Mouse (Mus musculus) midbrain, embryonic 16.5 days (tissue): ENCODE results near the gene Fbxo24. TPM values are rescaled to one million over a fixed set of nuclear protein-coding genes. Genes with fewer than 3 reads are reported as not detected.

Experiments used
- ATAC-seq: fragments of 200-750 bp; cut with Nextera tagmentation; 2 replicates; pipeline ENCODE4 v1.8.0; 2017; ENCODE audit warnings: moderate TSS enrichment
- H3K27ac ChIP-seq: fragments of 300-500 bp; sonication (generic); 2 replicates; pipeline ENCODE4 v1.5.1; 2014; ENCODE audit warnings: mild to moderate bottlenecking, low read length, mixed read lengths
- H3K27me3 ChIP-seq: fragments of 300-500 bp; sonication (generic); 2 replicates; pipeline ENCODE4 v1.6.1; 2014; ENCODE audit warnings: low read depth, low read length, mixed read lengths; ENCODE audit not compliant: control insufficient read depth, insufficient read depth
- H3K36me3 ChIP-seq: fragments of 300-500 bp; sonication (generic); 2 replicates; pipeline ENCODE4 v1.6.1; 2014; ENCODE audit warnings: mild to moderate bottlenecking, low read length, moderate library complexity, mixed read lengths; ENCODE audit not compliant: control insufficient read depth, insufficient read depth
- H3K4me1 ChIP-seq: fragments of 300-500 bp; sonication (generic); 2 replicates; pipeline ENCODE4 v1.6.1; 2014; ENCODE audit warnings: mild to moderate bottlenecking, low read length, mixed read lengths; ENCODE audit not compliant: control insufficient read depth, insufficient read depth
- H3K4me2 ChIP-seq: fragments of 300-500 bp; sonication (generic); 2 replicates; pipeline ENCODE4 v1.6.1; 2014; ENCODE audit warnings: mild to moderate bottlenecking, low read length, mixed read lengths
- H3K4me3 ChIP-seq: fragments of 300-500 bp; sonication (generic); 2 replicates; pipeline ENCODE4 v1.5.1; 2014; ENCODE audit warnings: low read depth, mild to moderate bottlenecking, low read length, moderate library complexity, mixed read lengths
- H3K9ac ChIP-seq: fragments of 300-500 bp; sonication (generic); 2 replicates; pipeline ENCODE4 v1.6.1; 2014; ENCODE audit warnings: low read depth, low read length, mixed read lengths
- H3K9me3 ChIP-seq: fragments of 300-500 bp; sonication (generic); replicated peaks from 2 replicates; pipeline ENCODE4 v1.6.1; 2014; ENCODE audit warnings: mild to moderate bottlenecking, low read length, mixed read lengths; ENCODE audit not compliant: control insufficient read depth, poor library complexity, severe bottlenecking
- WGBS: fragments of 180-500 bp; shearing (Covaris S2); extraction: QIAGEN DNeasy Blood & Tissue Kit; methylation state at CpG from one replicate; pipeline ENCODE4 v1.1.7; 2014; 5-methylcytosine and 5-hydroxymethylcytosine counted together
- polyA plus RNA-seq: library from polyadenylated mRNA; unstranded; fragments of >200 nt; fragmentation: Nextera tagmentation; extraction: Ambion mirVana; gene quantifications from 2 replicates; pipeline ENCODE4 v1.2.1, GENCODE M21; 2015

Fbxo24 gene
- polyA plus RNA-seq, 1 experiment from 2014 or later = 0.11 TPM

DNA sequence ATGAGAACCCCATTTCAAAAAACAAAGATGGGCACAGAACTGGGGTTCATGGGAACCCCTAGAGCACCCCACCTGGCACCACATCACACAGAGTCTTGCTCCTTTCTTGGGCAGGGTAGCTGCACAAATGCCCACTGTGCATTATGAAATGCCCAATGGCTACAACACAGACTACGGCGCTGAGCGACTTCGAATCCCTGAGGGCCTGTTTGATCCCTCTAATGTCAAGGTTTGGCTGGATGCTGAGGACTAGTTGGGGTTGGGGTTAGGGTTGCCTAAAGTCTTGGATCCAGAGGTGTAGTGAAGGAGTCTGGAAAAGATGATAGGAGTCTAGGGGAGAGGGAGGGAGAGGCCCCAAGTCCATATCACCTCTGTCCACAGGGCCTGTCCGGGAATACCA is 62.4 kb downstream of the Fbxo24 start:
- Histone ChIP-seq H3K9me3 (no peaks in the 10 kb centered on the region), H3K9ac (no peak overlapping the region), H3K36me3 (peaks cover 12% of the 10 kb centered on the region), H3K4me3 (no peak overlapping the region), H3K4me2 (no peak overlapping the region), H3K27me3 (no peaks in the 10 kb centered on the region), H3K27ac (no peak overlapping the region), H3K4me1 (no peaks in the 10 kb centered on the region)
- no peak for ATAC-seq
- WGBS = 91% methylated on average over 5 of the region's 5 CpGs

DNA sequence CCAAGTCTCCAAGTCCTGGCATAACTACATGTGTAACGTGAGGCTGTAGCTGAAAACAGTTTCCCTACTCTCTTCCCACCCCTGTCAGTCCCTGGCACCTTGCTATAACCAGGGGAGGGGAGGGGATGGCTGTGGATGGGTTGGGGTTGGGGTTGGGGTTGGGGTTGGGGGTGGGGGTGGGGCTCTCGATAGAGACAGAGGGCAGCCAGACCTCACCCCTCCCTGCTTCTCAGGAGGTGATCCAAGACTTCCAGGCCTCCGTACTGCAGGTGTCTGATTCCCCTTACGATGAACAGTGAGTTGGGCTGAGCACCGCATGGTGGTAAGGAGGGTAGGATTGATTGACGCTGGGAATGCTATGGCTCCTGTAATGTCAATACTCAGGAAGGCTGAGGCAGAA is 63.1 kb downstream of the Fbxo24 start:
- Histone ChIP-seq H3K4me3 (no peak overlapping the region), H3K9me3 (no peaks in the 10 kb centered on the region), H3K4me2 (no peak overlapping the region), H3K4me1 (no peaks in the 10 kb centered on the region), H3K27ac (no peak overlapping the region), H3K9ac (no peak overlapping the region), H3K36me3 (peaks cover 13% of the 10 kb centered on the region), H3K27me3 (no peaks in the 10 kb centered on the region)
- ATAC-seq = no peak
- WGBS = 71% methylated on average over 6 of the region's 6 CpGs

DNA sequence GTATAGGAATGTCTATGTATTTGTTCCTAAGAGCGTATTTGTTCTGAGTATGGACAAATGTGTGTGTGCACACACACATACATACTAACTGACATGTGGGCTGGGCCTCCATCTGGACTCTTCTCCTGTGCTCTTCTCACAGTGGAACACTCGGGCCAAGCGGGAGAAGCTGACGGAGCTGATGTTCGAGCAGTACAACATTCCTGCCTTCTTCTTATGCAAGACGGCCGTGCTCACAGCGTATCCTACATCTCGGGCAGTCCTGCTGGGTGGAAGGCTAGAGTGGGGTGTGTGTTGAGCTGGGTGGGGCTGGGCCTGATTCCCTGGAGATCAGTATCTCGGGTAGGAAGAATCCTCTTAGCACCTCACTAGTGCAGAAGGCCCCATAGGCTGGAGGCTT is 65.8 kb downstream of the Fbxo24 start:
- no peak for ATAC-seq
- Histone ChIP-seq H3K4me3 (no peak overlapping the region), H3K9ac (no peak overlapping the region), H3K4me1 (no peaks in the 10 kb centered on the region), H3K9me3 (no peaks in the 10 kb centered on the region), H3K27me3 (no peaks in the 10 kb centered on the region), H3K27ac (no peak overlapping the region), H3K4me2 (no peak overlapping the region), H3K36me3 (peaks cover 21% of the 10 kb centered on the region)
- WGBS = 82% methylated on average over 10 of the region's 10 CpGs

Other genes starting within 250 kb of the Fbxo24 start
- 0.12 and 0.18 TPM in 2 replicates for gene Zan, start 151.9 kb downstream of the Fbxo24 start, polyA plus RNA-seq
- 76.3 and 80.5 TPM in 2 replicates for gene Pop7, start 126.5 kb downstream of the Fbxo24 start, polyA plus RNA-seq
- gene Gigyf1, start 110.5 kb downstream of the Fbxo24 start, polyA plus RNA-seq = 19.3 and 19.4 TPM in 2 replicates
- not detected in 2 replicates for gene Epo, start 95.8 kb downstream of the Fbxo24 start, polyA plus RNA-seq
- gene Gnb2, start 95.5 kb downstream of the Fbxo24 start, polyA plus RNA-seq = 496 and 512 TPM in 2 replicates
- 307 and 326 TPM in 2 replicates for gene Actl6b, start 75.5 kb downstream of the Fbxo24 start, polyA plus RNA-seq
- 7.8 and 10.1 TPM in 2 replicates for gene Tfr2, start 59.2 kb downstream of the Fbxo24 start, polyA plus RNA-seq
- 57.2 and 60.9 TPM in 2 replicates for gene Mospd3, start 27.9 kb downstream of the Fbxo24 start, polyA plus RNA-seq
- 11.9 and 13.3 TPM in 2 replicates for gene Pcolce, start 15.2 kb downstream of the Fbxo24 start, polyA plus RNA-seq
- gene Lrch4, start 119 bp upstream of the Fbxo24 start, polyA plus RNA-seq = 18.8 and 19.2 TPM in 2 replicates
- gene Gm20605, start 173 bp upstream of the Fbxo24 start, polyA plus RNA-seq = 8.2 and 9.2 TPM in 2 replicates
- gene Sap25, start 12.3 kb upstream of the Fbxo24 start, polyA plus RNA-seq = 5.9 and 6.7 TPM in 2 replicates
- gene Irs3, start 16.7 kb upstream of the Fbxo24 start, polyA plus RNA-seq = 0.15 and 0.16 TPM in 2 replicates
- gene Agfg2, start 55.7 kb upstream of the Fbxo24 start, polyA plus RNA-seq = 15.8 and 20.4 TPM in 2 replicates
- gene Nyap1, start 112.6 kb upstream of the Fbxo24 start, polyA plus RNA-seq = 67.2 and 67.5 TPM in 2 replicates
- gene Tsc22d4, start 116.7 kb upstream of the Fbxo24 start, polyA plus RNA-seq = 55.4 and 74.1 TPM in 2 replicates
- gene Ppp1r35, start 149.8 kb upstream of the Fbxo24 start, polyA plus RNA-seq = 33.5 and 36.6 TPM in 2 replicates
- 10.4 and 11.6 TPM in 2 replicates for gene Mepce, start 158.7 kb upstream of the Fbxo24 start, polyA plus RNA-seq
- gene Zcwpw1, start 158.8 kb upstream of the Fbxo24 start, polyA plus RNA-seq = 11.6 and 13.1 TPM in 2 replicates
- gene Pilra, start 207.3 kb upstream of the Fbxo24 start, polyA plus RNA-seq = 0.37 and 0.48 TPM in 2 replicates
- gene Pilrb1, start 229.1 kb upstream of the Fbxo24 start, polyA plus RNA-seq = 0.39 TPM in 1 of 2 replicates, not detected in the other
- not detected in 2 replicates for gene Pilrb2, start 242.8 kb upstream of the Fbxo24 start, polyA plus RNA-seq